Mouse (Mus musculus) G1E (cell line): ENCODE measurements around the gene Atxn10. TPM values are rescaled to one million over a fixed set of nuclear protein-coding genes. Genes with fewer than 3 reads are reported as not detected.
"Not testable (repeated sequence)": the region's sequence is repeated elsewhere in the genome, so short reads cannot be mapped to it uniquely, and the experiment has no call there.

ENCODE experiments used
- ATAC-seq: 2 replicates; pipeline ENCODE4 v1.8.0; 2016; ENCODE audit warnings: mild to moderate bottlenecking; ENCODE audit not compliant: insufficient number of reproducible peaks, poor library complexity, low FRiP score, severe bottlenecking; ENCODE audit errors: extremely low read depth
- DNase-seq: peaks from one replicate; pipeline ENCODE4 v3.0.0; 2012; ENCODE audit warnings: low spot score
- H3K27me3 ChIP-seq: 2 replicates; pipeline ENCODE4 v1.6.1; 2012; ENCODE audit warnings: mild to moderate bottlenecking, low read length, inconsistent platforms; ENCODE audit not compliant: insufficient read depth
- H3K36me3 ChIP-seq: replicated peaks from 2 replicates; pipeline ENCODE3; 2012; ENCODE audit warnings: mild to moderate bottlenecking, inconsistent platforms
- H3K4me1 ChIP-seq: 2 replicates; pipeline ENCODE4 v1.6.1; 2012; ENCODE audit warnings: low read depth, low read length, inconsistent platforms, mixed read lengths; ENCODE audit not compliant: insufficient read depth
- H3K4me3 ChIP-seq: 2 replicates; pipeline ENCODE4 v1.5.1; 2012; ENCODE audit warnings: low read depth, mild to moderate bottlenecking, inconsistent platforms, low read length, moderate library complexity, mixed read lengths
- H3K9me3 ChIP-seq: replicated peaks from 2 replicates; pipeline ENCODE4 v1.6.1; 2012; ENCODE audit warnings: inconsistent platforms
- CTCF ChIP-seq: IDR thresholded peaks from 2 replicates; pipeline ENCODE4 v1.5.1; 2012; ENCODE audit warnings: low read depth, low read length, inconsistent platforms, mixed read lengths
- GATA1 ChIP-seq: IDR thresholded peaks from 2 replicates; pipeline ENCODE4 v1.6.1; 2012; ENCODE audit warnings: borderline replicate concordance, low read length, inconsistent platforms, mixed read lengths
- GATA2 ChIP-seq: IDR thresholded peaks from 2 replicates; pipeline ENCODE4 v1.6.1; 2012; ENCODE audit warnings: low read depth, low read length, inconsistent platforms, borderline replicate concordance
- POLR2AphosphoS5 ChIP-seq: IDR thresholded peaks from 2 replicates; pipeline ENCODE4 v1.6.1; 2012; ENCODE audit warnings: low read depth, low read length, inconsistent platforms; ENCODE audit not compliant: insufficient replicate concordance
- TAL1 ChIP-seq: conservative IDR thresholded peaks from 2 replicates; pipeline ENCODE4 v1.6.1; 2012; ENCODE audit warnings: low read depth, low read length, inconsistent platforms, mixed read lengths
- polyA plus RNA-seq: library from polyadenylated mRNA; stranded (reverse); fragments of >175 nt; gene quantifications from 2 replicates; pipeline ENCODE4 v1.2.3, GENCODE M21; 2012
- total RNA-seq, 2 experiments: library from RNA; stranded (forward) in 1 of 2; stranded (reverse) in 1 of 2; fragments of 200-1000 nt in 1 of 2; fragments of >200 nt in 1 of 2; fragmentation: Nextera tagmentation in 1 of 2; gene quantifications; 2 replicates each; pipeline ENCODE4 v1.2.3; 2014 to 2017

The Atxn10 gene
- total and polyA plus RNA-seq, 3 experiments, result 92.9 to 185 (median 99.1) TPM

- H3K27me3 ChIP-seq, result peaks cover 2% of the 10 kb centered on the region; the same call in 1 of the 2 replicates
- no peaks in the 10 kb centered on the region for H3K4me1 ChIP-seq
- no peaks in the 10 kb centered on the region for H3K9me3 ChIP-seq
- ATAC-seq (no peak), DNase-seq (no peak)
- H3K36me3 ChIP-seq, result no peaks in the 10 kb centered on the region
- no peak overlapping the region for H3K4me3 ChIP-seq
- TF ChIP-seq GATA2 (no peak), POLR2AphosphoS5 (no peak), CTCF (no peak), GATA1 (no peak), TAL1 (no peak)
These were observed 15.9 kb upstream of the Atxn10 start for GRCm38 (mm10) chr15:85319924-85320668.

- Histone ChIP-seq H3K4me1 (no peaks in the 10 kb centered on the region), H3K9me3 (no peaks in the 10 kb centered on the region), H3K4me3 (no peak overlapping the region), H3K36me3 (no peaks in the 10 kb centered on the region), H3K27me3 (peaks cover 2% of the 10 kb centered on the region; the same call in 1 of the 2 replicates)
- TF ChIP-seq GATA2, result no peak
- TF ChIP-seq GATA1, result no peak
- TF ChIP-seq CTCF, result no peak
- ATAC-seq (no peak), DNase-seq (no peak)
These were observed 12.8 kb upstream of the Atxn10 start for GRCm38 (mm10) chr15:85323214-85323613.

- ATAC-seq (no peak), DNase-seq (no peak)
- H3K9me3 ChIP-seq, result no peaks in the 10 kb centered on the region; the same call in 1 of the 2 replicates
- H3K27me3 ChIP-seq, result peaks cover 2% of the 10 kb centered on the region; the same call in 1 of the 2 replicates
- no peak overlapping the region for H3K4me3 ChIP-seq
- no peaks in the 10 kb centered on the region for H3K4me1 ChIP-seq
- no peak for TF ChIP-seq POLR2AphosphoS5
- no peak for TF ChIP-seq GATA1
- TF ChIP-seq TAL1, result no peak
- no peak for TF ChIP-seq CTCF
- no peak for TF ChIP-seq GATA2
- no peaks in the 10 kb centered on the region for H3K36me3 ChIP-seq
These were observed 11.6 kb upstream of the Atxn10 start for GRCm38 (mm10) chr15:85324426-85324825.

- TF ChIP-seq CTCF (no peak), POLR2AphosphoS5 (no peak), TAL1 (no peak), GATA2 (no peak), GATA1 (no peak)
- Histone ChIP-seq H3K36me3 (no peaks in the 10 kb centered on the region), H3K27me3 (peaks cover 2% of the 10 kb centered on the region; the same call in 1 of the 2 replicates), H3K4me1 (no peaks in the 10 kb centered on the region), H3K4me3 (no peak overlapping the region), H3K9me3 (no peaks in the 10 kb centered on the region; the same call in 1 of the 2 replicates)
- no peak for DNase-seq
- no peak for ATAC-seq
These were observed 8.2 kb upstream of the Atxn10 start for GRCm38 (mm10) chr15:85327808-85328207.

GRCm38 (mm10) chr15:85328455-85328854, 7.6 kb upstream of the Atxn10 start:
- not testable (repeated sequence) for ATAC-seq, H3K36me3 ChIP-seq, H3K9me3 ChIP-seq, H3K27me3 ChIP-seq, H3K4me1 ChIP-seq, H3K4me3 ChIP-seq, DNase-seq

- H3K4me3 ChIP-seq, result no peak overlapping the region
- no peaks in the 10 kb centered on the region; the same call in 1 of the 2 replicates for H3K9me3 ChIP-seq
- TF ChIP-seq GATA1 (no peak), CTCF (no peak), TAL1 (no peak), POLR2AphosphoS5 (no peak), GATA2 (no peak)
- no peaks in the 10 kb centered on the region for H3K36me3 ChIP-seq
- peaks cover 3% of the 10 kb centered on the region; the same call in 1 of the 2 replicates for H3K4me1 ChIP-seq
- ATAC-seq (no peak), DNase-seq (no peak)
- H3K27me3 ChIP-seq, result peaks cover 2% of the 10 kb centered on the region; the same call in 1 of the 2 replicates
These were observed 6.9 kb upstream of the Atxn10 start for GRCm38 (mm10) chr15:85329096-85329495.
